Mouse (Mus musculus): ENCODE measurements around the gene Fkbp6. TPM values are rescaled to one million over a fixed set of nuclear protein-coding genes. Genes with fewer than 3 reads are reported as not detected.

The Fkbp6 gene
- polyA plus RNA-seq, 1 experiment from 2014 or later = not detected

GRCm38 (mm10) chr5:135359772-135360171 is 9.9 kb upstream of the Fkbp6 start:
- no peak overlapping the region for H3K27ac ChIP-seq (ENCODE audit: low read length)
- H3K36me3 ChIP-seq (ENCODE audit: insufficient read depth, low read length) = no peaks in the 10 kb centered on the region
- TF ChIP-seq CTCF (IDR thresholded peaks at IDR 0.05) = no peak
- TF ChIP-seq EP300 (IDR thresholded peaks at IDR 0.05) = no peak
- DNase-seq (ENCODE audit: low spot score) = no peak
- no peaks in the 10 kb centered on the region for H3K4me1 ChIP-seq (ENCODE audit: insufficient read depth, low read depth, low read length)
- no peaks in the 10 kb centered on the region for H3K27me3 ChIP-seq (replicated peaks; ENCODE audit: insufficient read depth, low read length)
- no peak overlapping the region for H3K4me3 ChIP-seq (ENCODE audit: low read depth, low read length)
- H3K9me3 ChIP-seq (ENCODE audit: low read length) = no peaks in the 10 kb centered on the region
- WGBS = 83% methylated on average over 2 of the region's 2 CpGs
- H3K4me2 ChIP-seq (replicated peaks; ENCODE audit: low read depth, low read length) = no peak overlapping the region
- no peak overlapping the region for H3K9ac ChIP-seq (replicated peaks; ENCODE audit: low read depth)
- no peak for ATAC-seq

GRCm38 (mm10) chr5:135357556-135357955 is 7.7 kb upstream of the Fkbp6 start:
- ATAC-seq (no peak), DNase-seq (ENCODE audit: low spot score) (no peak)
- Histone ChIP-seq H3K27me3 (replicated peaks; ENCODE audit: insufficient read depth, low read length) (no peaks in the 10 kb centered on the region), H3K36me3 (ENCODE audit: insufficient read depth, low read length) (no peaks in the 10 kb centered on the region), H3K9me3 (ENCODE audit: low read length) (no peaks in the 10 kb centered on the region), H3K9ac (replicated peaks; ENCODE audit: low read depth) (no peak overlapping the region), H3K4me2 (replicated peaks; ENCODE audit: low read depth, low read length) (no peak overlapping the region), H3K4me3 (ENCODE audit: low read depth, low read length) (no peak overlapping the region), H3K27ac (ENCODE audit: low read length) (no peak overlapping the region), H3K4me1 (ENCODE audit: insufficient read depth, low read depth, low read length) (no peaks in the 10 kb centered on the region)
- TF ChIP-seq EP300 (IDR thresholded peaks at IDR 0.05) = no peak
- no peak for TF ChIP-seq CTCF (IDR thresholded peaks at IDR 0.05)
- 71% methylated on average over 2 of the region's 2 CpGs for WGBS

- WGBS = 20% methylated on average over 1 of the region's 1 CpGs
- no peak overlapping the region for H3K27ac ChIP-seq (ENCODE audit: low read length)
- no peaks in the 10 kb centered on the region for H3K9me3 ChIP-seq (ENCODE audit: low read length)
- H3K9ac ChIP-seq (replicated peaks; ENCODE audit: low read depth) = no peak overlapping the region
- no peaks in the 10 kb centered on the region for H3K4me1 ChIP-seq (ENCODE audit: insufficient read depth, low read depth, low read length)
- H3K36me3 ChIP-seq (ENCODE audit: insufficient read depth, low read length) = no peaks in the 10 kb centered on the region
- no peak overlapping the region for H3K4me3 ChIP-seq (ENCODE audit: low read depth, low read length)
- DNase-seq (ENCODE audit: low spot score) = no peak
- no peaks in the 10 kb centered on the region for H3K27me3 ChIP-seq (replicated peaks; ENCODE audit: insufficient read depth, low read length)
- TF ChIP-seq EP300 (IDR thresholded peaks at IDR 0.05) (no peak), CTCF (IDR thresholded peaks at IDR 0.05) (no peak)
- no peak overlapping the region for H3K4me2 ChIP-seq (replicated peaks; ENCODE audit: low read depth, low read length)
- no peak for ATAC-seq
Measured at GRCm38 (mm10) chr5:135356090-135356489, 6.2 kb upstream of the Fkbp6 start.

GRCm38 (mm10) chr5:135353564-135353963 is 3.7 kb upstream of the Fkbp6 start:
- no peaks in the 10 kb centered on the region for H3K36me3 ChIP-seq (ENCODE audit: insufficient read depth, low read length)
- H3K27me3 ChIP-seq (replicated peaks; ENCODE audit: insufficient read depth, low read length) = no peaks in the 10 kb centered on the region
- no peak overlapping the region for H3K4me3 ChIP-seq (ENCODE audit: low read depth, low read length)
- H3K9ac ChIP-seq (replicated peaks; ENCODE audit: low read depth) = no peak overlapping the region
- H3K4me2 ChIP-seq (replicated peaks; ENCODE audit: low read depth, low read length) = no peak overlapping the region
- DNase-seq (ENCODE audit: low spot score) (no peak), ATAC-seq (no peak)
- 16% methylated on average over 20 of the region's 20 CpGs for WGBS
- H3K9me3 ChIP-seq (ENCODE audit: low read length) = no peaks in the 10 kb centered on the region
- H3K27ac ChIP-seq (ENCODE audit: low read length) = no peak overlapping the region
- TF ChIP-seq CTCF (IDR thresholded peaks at IDR 0.05) (peak; percentile 53), EP300 (IDR thresholded peaks at IDR 0.05) (no peak)
- no peaks in the 10 kb centered on the region for H3K4me1 ChIP-seq (ENCODE audit: insufficient read depth, low read depth, low read length)

- Histone ChIP-seq H3K36me3 (ENCODE audit: insufficient read depth, low read length) (no peaks in the 10 kb centered on the region), H3K4me2 (replicated peaks; ENCODE audit: low read depth, low read length) (no peak within 1 kb of the TSS), H3K9me3 (ENCODE audit: low read length) (no peaks in the 10 kb centered on the region), H3K4me1 (ENCODE audit: insufficient read depth, low read depth, low read length) (no peaks in the 10 kb centered on the region), H3K4me3 (ENCODE audit: low read depth, low read length) (no peak within 1 kb of the TSS), H3K9ac (replicated peaks; ENCODE audit: low read depth) (no peak within 1 kb of the TSS), H3K27ac (ENCODE audit: low read length) (no peak within 1 kb of the TSS), H3K27me3 (replicated peaks; ENCODE audit: insufficient read depth, low read length) (no peaks in the 10 kb centered on the region)
- WGBS = 41% methylated on average over 9 of the region's 9 CpGs
- DNase-seq (ENCODE audit: low spot score) (no peak), ATAC-seq (no peak)
- TF ChIP-seq CTCF (IDR thresholded peaks at IDR 0.05) (no peak), EP300 (IDR thresholded peaks at IDR 0.05) (no peak)
Measured at GRCm38 (mm10) chr5:135352995-135353394, 3.2 kb upstream of the Fkbp6 start, which contains the start of gene Trim50. Trim50 (plus strand) TSS chr5:135353295.

GRCm38 (mm10) chr5:135351606-135352005 is 1.8 kb upstream of the Fkbp6 start:
- DNase-seq (ENCODE audit: low spot score) = no peak
- H3K9ac ChIP-seq (replicated peaks; ENCODE audit: low read depth) = no peak overlapping the region
- no peaks in the 10 kb centered on the region for H3K36me3 ChIP-seq (ENCODE audit: insufficient read depth, low read length)
- H3K27ac ChIP-seq (ENCODE audit: low read length) = no peak overlapping the region
- H3K4me3 ChIP-seq (ENCODE audit: low read depth, low read length) = no peak overlapping the region
- H3K4me1 ChIP-seq (ENCODE audit: insufficient read depth, low read depth, low read length) = no peaks in the 10 kb centered on the region
- no peak for ATAC-seq
- no peak overlapping the region for H3K4me2 ChIP-seq (replicated peaks; ENCODE audit: low read depth, low read length)
- 77% methylated on average over 13 of the region's 13 CpGs for whole genome bisulfite sequencing
- no peaks in the 10 kb centered on the region for H3K9me3 ChIP-seq (ENCODE audit: low read length)
- no peak for TF ChIP-seq CTCF (IDR thresholded peaks at IDR 0.05)
- no peak for TF ChIP-seq EP300 (IDR thresholded peaks at IDR 0.05)
- H3K27me3 ChIP-seq (replicated peaks; ENCODE audit: insufficient read depth, low read length) = no peaks in the 10 kb centered on the region

GRCm38 (mm10) chr5:135347511-135348011 is 2.3 kb downstream of the Fkbp6 start:
- Histone ChIP-seq H3K4me3 (ENCODE audit: low read depth, low read length) (no peak overlapping the region), H3K4me2 (replicated peaks; ENCODE audit: low read depth, low read length) (no peak overlapping the region), H3K36me3 (ENCODE audit: insufficient read depth, low read length) (no peaks in the 10 kb centered on the region), H3K27ac (ENCODE audit: low read length) (no peak overlapping the region), H3K4me1 (ENCODE audit: insufficient read depth, low read depth, low read length) (no peaks in the 10 kb centered on the region), H3K9me3 (ENCODE audit: low read length) (no peaks in the 10 kb centered on the region), H3K9ac (replicated peaks; ENCODE audit: low read depth) (no peak overlapping the region), H3K27me3 (replicated peaks; ENCODE audit: insufficient read depth, low read length) (no peaks in the 10 kb centered on the region)
- DNase-seq (ENCODE audit: low spot score) (no peak), ATAC-seq (no peak)
- WGBS = 65% methylated on average over 4 of the region's 4 CpGs
- TF ChIP-seq EP300 (IDR thresholded peaks at IDR 0.05) (no peak), CTCF (IDR thresholded peaks at IDR 0.05) (no peak)
